Mouse (Mus musculus) forebrain, postnatal 0 days (tissue): Measurements from ENCODE around the gene Paf1. TPM values are rescaled to one million over a fixed set of nuclear protein-coding genes. Genes with fewer than 3 reads are reported as not detected.

Experiments
- ATAC-seq: fragments of 200-750 bp; cut with Nextera tagmentation; 2 replicates; pipeline ENCODE4 v1.8.0; 2017; ENCODE audit warnings: mild to moderate bottlenecking, moderate library complexity
- DNase-seq: peaks from one replicate; pipeline ENCODE4 v3.0.0-alpha.2; 2015
- H3K27ac ChIP-seq: fragments of 300-500 bp; sonication (generic); 2 replicates; pipeline ENCODE4 v1.5.1; 2014; ENCODE audit warnings: low read depth, mild to moderate bottlenecking, antibody characterized with exemption, low read length, moderate library complexity, mixed read lengths
- H3K27me3 ChIP-seq: fragments of 300-500 bp; sonication (generic); 2 replicates; pipeline ENCODE4 v1.6.1; 2014; ENCODE audit warnings: mild to moderate bottlenecking, low read length, mixed read lengths; ENCODE audit not compliant: insufficient read depth
- H3K36me3 ChIP-seq: fragments of 300-500 bp; sonication (generic); 2 replicates; pipeline ENCODE4 v1.6.1; 2014; ENCODE audit warnings: mild to moderate bottlenecking, moderate library complexity; ENCODE audit not compliant: insufficient read depth
- H3K4me1 ChIP-seq: fragments of 300-500 bp; sonication (generic); 2 replicates; pipeline ENCODE4 v1.6.1; 2014; ENCODE audit warnings: antibody characterized with exemption; ENCODE audit not compliant: insufficient read depth
- H3K4me2 ChIP-seq: fragments of 300-500 bp; sonication (generic); 2 replicates; pipeline ENCODE4 v1.6.1; 2014; ENCODE audit warnings: low read depth, mild to moderate bottlenecking, moderate library complexity
- H3K4me3 ChIP-seq: fragments of 300-500 bp; sonication (generic); 2 replicates; pipeline ENCODE4 v1.5.1; 2014; ENCODE audit warnings: low read depth, low read length, mixed read lengths
- H3K9ac ChIP-seq: fragments of 300-500 bp; sonication (generic); 2 replicates; pipeline ENCODE4 v1.6.1; 2014; ENCODE audit warnings: mild to moderate bottlenecking
- H3K9me3 ChIP-seq: fragments of 300-500 bp; sonication (generic); 2 replicates; pipeline ENCODE4 v1.6.1; 2016; ENCODE audit warnings: low read length
- CTCF ChIP-seq: sonication (generic); IDR thresholded peaks from 2 replicates; pipeline ENCODE4 v1.5.1; 2016; ENCODE audit warnings: antibody characterized with exemption, control low read depth, low read depth
- WGBS: fragments of 180-500 bp; shearing (Covaris S2); extraction: QIAGEN DNeasy Blood & Tissue Kit; methylation state at CpG from one replicate; pipeline ENCODE4 v1.1.7; 2014; 5-methylcytosine and 5-hydroxymethylcytosine counted together
- polyA plus RNA-seq: library from polyadenylated mRNA; unstranded; fragments of >200 nt; fragmentation: Nextera tagmentation; extraction: Ambion mirVana; gene quantifications from 2 replicates; pipeline ENCODE4 v1.2.1, GENCODE M21; 2015
- total RNA-seq: library from RNA; depleted of rRNA; stranded (reverse); fragments of >200 nt; gene quantifications from 2 replicates; pipeline ENCODE4 v1.2.3, GENCODE M21; 2014; rRNA removed

The Paf1 gene
- total and polyA plus RNA-seq, 2 experiments from 2014 or later: 74.8 to 92.7 TPM

- H3K4me1 ChIP-seq: no peaks in the 10 kb centered on the region
- H3K9me3 ChIP-seq: no peaks in the 10 kb centered on the region
- H3K36me3 ChIP-seq: no peaks in the 10 kb centered on the region
- WGBS: 90% methylated on average over 13 of the region's 14 CpGs
- no peak overlapping the region for H3K27ac ChIP-seq
- DNase-seq: no peak
- H3K4me3 ChIP-seq: no peak overlapping the region
- no peaks in the 10 kb centered on the region for H3K27me3 ChIP-seq
- TF ChIP-seq CTCF: no peak
- H3K4me2 ChIP-seq: no peak overlapping the region
- H3K9ac ChIP-seq: no peak overlapping the region
- no peak for ATAC-seq
Measured at GRCm38 (mm10) chr7:28441776-28442485, 49.2 kb downstream of the Paf1 start.

- TF ChIP-seq CTCF: no peak
- Histone ChIP-seq H3K4me1 (no peaks in the 10 kb centered on the region), H3K9me3 (no peaks in the 10 kb centered on the region), H3K9ac (no peak overlapping the region), H3K4me3 (no peak overlapping the region), H3K36me3 (no peaks in the 10 kb centered on the region), H3K4me2 (no peak overlapping the region), H3K27ac (no peak overlapping the region), H3K27me3 (no peaks in the 10 kb centered on the region)
- 48% methylated on average over 4 of the region's 4 CpGs for WGBS
- no peak for ATAC-seq
- DNase-seq: no peak
Measured at GRCm38 (mm10) chr7:28442688-28443087, 49.9 kb downstream of the Paf1 start.

GRCm38 (mm10) chr7:28444344-28444974, 51.7 kb downstream of the Paf1 start:
- H3K9me3 ChIP-seq: no peaks in the 10 kb centered on the region
- DNase-seq (no peak), ATAC-seq (no peak)
- H3K27me3 ChIP-seq: no peaks in the 10 kb centered on the region
- H3K9ac ChIP-seq: no peak overlapping the region
- H3K27ac ChIP-seq: no peak overlapping the region
- TF ChIP-seq CTCF: no peak
- 88% methylated on average over 13 of the region's 13 CpGs for WGBS
- no peaks in the 10 kb centered on the region for H3K4me1 ChIP-seq
- H3K4me2 ChIP-seq: no peak overlapping the region
- H3K36me3 ChIP-seq: no peaks in the 10 kb centered on the region
- no peak overlapping the region for H3K4me3 ChIP-seq

- no peaks in the 10 kb centered on the region for H3K4me1 ChIP-seq
- 7% methylated on average over 12 of the region's 12 CpGs for WGBS
- DNase-seq (peak; percentile 83), ATAC-seq (peak; percentile 47; the same call in 1 of the 2 replicates)
- H3K9me3 ChIP-seq: no peaks in the 10 kb centered on the region
- no peak overlapping the region for H3K9ac ChIP-seq
- H3K27me3 ChIP-seq: no peaks in the 10 kb centered on the region
- no peak overlapping the region for H3K27ac ChIP-seq
- no peak overlapping the region for H3K4me3 ChIP-seq
- TF ChIP-seq CTCF: peak; percentile 88
- no peak overlapping the region for H3K4me2 ChIP-seq
- H3K36me3 ChIP-seq: no peaks in the 10 kb centered on the region
Measured at GRCm38 (mm10) chr7:28446446-28446845, 53.7 kb downstream of the Paf1 start.

- Histone ChIP-seq H3K9me3 (no peaks in the 10 kb centered on the region), H3K4me1 (no peaks in the 10 kb centered on the region), H3K27ac (no peak overlapping the region), H3K4me3 (no peak overlapping the region), H3K36me3 (no peaks in the 10 kb centered on the region), H3K27me3 (no peaks in the 10 kb centered on the region), H3K9ac (no peak overlapping the region), H3K4me2 (no peak overlapping the region)
- 18% methylated on average over 12 of the region's 12 CpGs for WGBS
- no peak for TF ChIP-seq CTCF
- no peak for DNase-seq
- ATAC-seq: no peak
Measured at GRCm38 (mm10) chr7:28447101-28447830, 54.5 kb downstream of the Paf1 start.

- Histone ChIP-seq H3K4me1 (0 out of 2 replicates have a peak, but pooled peaks cover 4% of the 10 kb centered on the region), H3K4me3 (no peak overlapping the region), H3K36me3 (no peaks in the 10 kb centered on the region), H3K27me3 (no peaks in the 10 kb centered on the region), H3K27ac (no peak overlapping the region), H3K9ac (no peak overlapping the region), H3K4me2 (no peak overlapping the region), H3K9me3 (no peaks in the 10 kb centered on the region)
- WGBS: 72% methylated on average over 13 of the region's 13 CpGs
- DNase-seq (no peak), ATAC-seq (no peak)
- no peak for TF ChIP-seq CTCF
Measured at GRCm38 (mm10) chr7:28447865-28448820, 55.4 kb downstream of the Paf1 start.

Other genes starting within 250 kb of the Paf1 start
- 40.4 and 49.5 TPM in 2 replicates for gene Fbl, start 223.2 kb upstream of the Paf1 start, total RNA-seq
- gene Fbl, start 223.2 kb upstream of the Paf1 start, polyA plus RNA-seq: 86.3 and 91.3 TPM in 2 replicates
- 21.0 and 23.3 TPM in 2 replicates for gene Dyrk1b, start 213.5 kb upstream of the Paf1 start, total RNA-seq
- gene Dyrk1b, start 213.5 kb upstream of the Paf1 start, polyA plus RNA-seq: 5.5 and 7.4 TPM in 2 replicates
- gene Eid2, start 125.1 kb upstream of the Paf1 start, total RNA-seq: 91.2 and 101 TPM in 2 replicates
- 26.7 and 28.3 TPM in 2 replicates for gene Eid2, start 125.1 kb upstream of the Paf1 start, polyA plus RNA-seq
- gene Eid2b, start 115.2 kb upstream of the Paf1 start, total RNA-seq: 44.0 and 45.1 TPM in 2 replicates
- 49.0 and 53.6 TPM in 2 replicates for gene Eid2b, start 115.2 kb upstream of the Paf1 start, polyA plus RNA-seq
- gene Selenov, start 101.8 kb upstream of the Paf1 start, total RNA-seq: 0.62 and 0.71 TPM in 2 replicates
- gene Selenov, start 101.8 kb upstream of the Paf1 start, polyA plus RNA-seq: 1.3 and 2.1 TPM in 2 replicates
- gene Dll3, start 90.7 kb upstream of the Paf1 start, total RNA-seq: 7.8 and 9.5 TPM in 2 replicates
- 10.9 and 11.1 TPM in 2 replicates for gene Dll3, start 90.7 kb upstream of the Paf1 start, polyA plus RNA-seq
- 60.6 and 64.0 TPM in 2 replicates for gene Timm50, start 80.9 kb upstream of the Paf1 start, total RNA-seq
- 116 and 140 TPM in 2 replicates for gene Timm50, start 80.9 kb upstream of the Paf1 start, polyA plus RNA-seq
- 88.4 and 111 TPM in 2 replicates for gene Supt5, start 54.2 kb upstream of the Paf1 start, total RNA-seq
- 65.2 and 83.3 TPM in 2 replicates for gene Supt5, start 54.2 kb upstream of the Paf1 start, polyA plus RNA-seq
- gene Rps16, start 42.3 kb upstream of the Paf1 start, total RNA-seq: 205 and 300 TPM in 2 replicates
- 595 and 769 TPM in 2 replicates for gene Rps16, start 42.3 kb upstream of the Paf1 start, polyA plus RNA-seq
- gene Plekhg2, start 20.4 kb upstream of the Paf1 start, total RNA-seq: 20.3 and 25.7 TPM in 2 replicates
- gene Plekhg2, start 20.4 kb upstream of the Paf1 start, polyA plus RNA-seq: 9.0 and 11.4 TPM in 2 replicates
- 2.8 and 4.0 TPM in 2 replicates for gene Zfp36, start 12.7 kb upstream of the Paf1 start, total RNA-seq
- gene Zfp36, start 12.7 kb upstream of the Paf1 start, polyA plus RNA-seq: 2.3 and 3.8 TPM in 2 replicates
- 32.5 and 35.1 TPM in 2 replicates for gene Med29, start 243 bp upstream of the Paf1 start, total RNA-seq
- 39.2 and 47.6 TPM in 2 replicates for gene Med29, start 243 bp upstream of the Paf1 start, polyA plus RNA-seq
- gene Gmfg, start 44.5 kb downstream of the Paf1 start, total RNA-seq: 2.6 and 3.8 TPM in 2 replicates
- 5.8 and 6.7 TPM in 2 replicates for gene Gmfg, start 44.5 kb downstream of the Paf1 start, polyA plus RNA-seq
- 57.7 and 88.3 TPM in 2 replicates for gene Lrfn1, start 59.0 kb downstream of the Paf1 start, total RNA-seq
- gene Lrfn1, start 59.0 kb downstream of the Paf1 start, polyA plus RNA-seq: 16.0 and 21.2 TPM in 2 replicates
- gene Ifnl2, start 117.5 kb downstream of the Paf1 start, total RNA-seq: not detected in 2 replicates
- gene Ifnl2, start 117.5 kb downstream of the Paf1 start, polyA plus RNA-seq: not detected in 2 replicates
- not detected in 2 replicates for gene Ifnl3, start 129.9 kb downstream of the Paf1 start, total RNA-seq
- gene Ifnl3, start 129.9 kb downstream of the Paf1 start, polyA plus RNA-seq: not detected in 2 replicates
- not detected in 2 replicates for gene Sycn, start 147.9 kb downstream of the Paf1 start, total RNA-seq
- gene Sycn, start 147.9 kb downstream of the Paf1 start, polyA plus RNA-seq: not detected in 2 replicates
- gene Nccrp1, start 154.3 kb downstream of the Paf1 start, total RNA-seq: 0.10 and 0.15 TPM in 2 replicates
- 0.09 TPM in 1 of 2 replicates, not detected in the other for gene Nccrp1, start 154.3 kb downstream of the Paf1 start, polyA plus RNA-seq
- gene Samd4b, start 205.2 kb downstream of the Paf1 start, total RNA-seq: 35.2 and 49.1 TPM in 2 replicates
- 21.4 and 23.3 TPM in 2 replicates for gene Samd4b, start 205.2 kb downstream of the Paf1 start, polyA plus RNA-seq
- 11.5 and 11.9 TPM in 2 replicates for gene Pak4, start 205.2 kb downstream of the Paf1 start, total RNA-seq
- 7.4 and 11.5 TPM in 2 replicates for gene Pak4, start 205.2 kb downstream of the Paf1 start, polyA plus RNA-seq
- 0.24 and 0.85 TPM in 2 replicates for gene Acp7, start 238.4 kb downstream of the Paf1 start, total RNA-seq
- gene Acp7, start 238.4 kb downstream of the Paf1 start, polyA plus RNA-seq: 0.12 and 0.50 TPM in 2 replicates